Mouse (Mus musculus) left cerebral cortex, postnatal 4 days (tissue): ENCODE measurements around the gene Olfr592. TPM values are rescaled to one million over a fixed set of nuclear protein-coding genes. Genes with fewer than 3 reads are reported as not detected.
"Not testable (repeated sequence)": the region's sequence is repeated elsewhere in the genome, so short reads cannot be mapped to it uniquely, and the experiment has no call there.

Source experiments
- DNase-seq: peaks from one replicate; pipeline ENCODE4 v3.0.0-alpha.2; 2022
- intact Hi-C: fragments of 180-260 bp; cut with DNase I; formaldehyde crosslinking; loops from one replicate; pipeline ENCODE4 v1.15.1; 2025
- total RNA-seq, 2 experiments: library from RNA; stranded (reverse); gene quantifications; 2 replicates each; pipeline ENCODE4 v1.2.3; 2021

Olfr592 gene
- total RNA-seq, result not detected

DNA sequence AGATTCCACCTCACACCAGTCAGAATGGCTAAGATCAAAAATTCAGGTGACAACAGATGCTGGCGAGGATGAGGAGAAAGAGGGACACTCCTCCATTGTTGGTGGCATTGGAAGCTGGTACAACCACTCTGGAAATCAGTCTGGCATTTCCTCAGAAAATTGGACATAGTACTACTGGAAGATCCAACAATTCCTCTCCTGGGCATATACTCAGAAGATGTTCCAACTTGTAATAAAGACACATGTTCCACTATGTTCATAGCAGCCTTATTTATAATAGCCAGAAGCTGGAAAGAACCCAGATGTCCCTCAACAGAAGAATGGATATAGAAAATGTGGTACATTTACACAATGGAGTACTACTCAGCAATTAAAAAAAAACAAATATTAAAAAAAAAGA, at the start of gene Olfr592:
Gene Olfr592 (plus strand): TSS at position 301 of the 400 bp plus-strand sequence.
- DNase-seq, result not testable (repeated sequence)
- intact Hi-C loops, result loop anchor here (10.0 kb wide), 1 partner anchor 990 kb away; no protein-coding TSS in a partner anchor

DNA sequence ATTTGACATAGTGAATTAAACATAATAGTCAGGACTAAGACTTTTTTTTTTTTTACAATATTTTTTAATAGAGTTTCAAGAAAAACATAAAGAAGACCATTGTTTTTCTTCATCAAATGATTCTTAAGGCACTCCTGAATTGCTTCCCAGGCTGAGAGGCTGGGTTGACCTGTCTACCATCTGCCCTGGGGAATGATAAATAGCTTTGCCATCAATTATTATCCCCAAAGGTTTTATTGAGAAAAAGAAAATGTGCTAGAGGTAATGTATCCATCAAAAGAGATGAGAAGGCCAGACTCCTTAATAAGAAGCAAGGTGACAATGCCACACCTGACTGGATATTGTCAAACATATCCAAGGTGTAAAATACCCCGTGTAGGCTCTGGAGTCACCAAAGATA, 44.0 kb upstream of the Olfr592 start, which contains the start of gene Olfr588-ps1:
Gene Olfr588-ps1 (plus strand): TSS at position 301 of the 400 bp plus-strand sequence.
- no peak for DNase-seq
- intact Hi-C loops, result no loop called here

DNA sequence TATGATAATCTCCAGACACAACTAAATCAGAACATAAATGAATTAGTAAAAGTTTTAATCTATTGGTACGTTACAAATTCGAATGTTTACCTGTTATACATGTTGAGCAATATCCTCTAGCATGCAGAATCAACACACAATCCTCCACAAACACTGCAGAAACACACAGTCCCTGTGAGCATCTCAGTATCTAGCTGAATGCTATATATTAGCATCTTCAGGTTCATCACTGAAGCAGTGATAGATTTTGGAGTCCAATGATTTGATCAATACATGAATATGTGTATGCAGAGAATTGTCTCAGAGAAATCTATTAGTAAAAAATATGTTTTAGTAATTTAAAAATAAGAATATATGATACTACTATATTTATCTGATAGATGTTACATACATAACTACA, 28.3 kb upstream of the Olfr592 start, which contains the start of gene Olfr589:
Gene Olfr589 (minus strand): TSS at position 101 of the 400 bp plus-strand sequence.
- DNase-seq, result no peak
- intact Hi-C loops, result no loop called here

DNA sequence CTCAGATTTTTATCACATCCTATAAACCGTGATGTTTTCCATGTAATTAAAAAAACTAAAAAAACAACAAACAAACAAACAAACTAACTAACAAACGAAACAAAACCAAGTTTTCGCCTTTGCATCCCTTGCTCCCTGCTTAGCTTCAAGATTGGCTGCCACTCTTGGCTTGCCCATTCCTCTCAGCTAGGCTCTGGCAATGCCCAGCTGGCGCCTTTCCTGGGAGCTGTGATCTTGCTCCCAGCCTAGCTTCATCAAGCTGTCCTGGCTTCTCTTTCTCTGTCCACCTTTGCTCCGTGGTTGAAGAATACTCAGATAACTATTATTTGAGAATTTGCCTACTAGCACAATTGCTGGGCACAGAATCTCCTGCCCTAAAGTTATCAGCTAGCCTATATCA, 14.9 kb upstream of the Olfr592 start:
- DNase-seq, result peak; percentile 10
- intact Hi-C loops, result no loop called here

DNA sequence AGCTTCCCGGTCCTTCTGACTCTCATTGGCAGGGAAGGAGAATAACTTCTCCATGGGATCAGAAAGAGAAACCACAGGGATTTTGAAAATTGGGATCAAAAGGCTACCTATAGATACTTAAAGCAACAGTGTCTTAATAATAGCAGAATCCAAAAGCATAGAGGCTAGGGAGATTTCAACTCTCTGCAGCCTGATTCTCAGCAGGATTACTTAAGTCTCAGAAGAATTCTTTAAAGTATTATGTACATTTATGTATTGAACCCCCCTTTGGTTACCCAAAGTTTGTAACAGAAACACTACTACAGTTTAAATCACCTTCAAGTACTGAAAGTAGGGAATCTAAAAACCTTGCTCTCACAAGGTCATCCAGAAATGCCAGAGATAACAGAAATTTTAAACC, 6.4 kb upstream of the Olfr592 start, which contains the start of gene Olfr591:
Gene Olfr591 (minus strand): TSS at position 101 of the 400 bp plus-strand sequence.
- DNase-seq, result no peak
- intact Hi-C loops, result no loop called here

DNA sequence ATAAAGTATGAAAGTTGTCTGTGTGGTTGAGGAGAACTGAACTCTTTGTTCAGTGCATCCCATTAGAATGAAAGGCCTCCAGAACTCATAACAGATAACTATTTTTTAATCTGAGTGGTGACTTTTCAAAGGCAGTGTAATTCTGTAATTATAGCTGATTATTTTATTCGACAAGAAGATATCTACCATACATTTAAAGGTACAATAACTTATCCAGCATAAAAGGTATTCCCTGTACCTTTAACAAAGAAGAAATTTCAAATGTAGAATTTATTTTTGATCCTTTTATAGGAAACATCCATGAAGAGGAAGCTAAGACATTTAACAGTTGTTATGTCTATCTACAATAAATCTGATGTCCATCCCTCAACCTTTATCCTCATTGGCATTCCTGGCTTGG, 27.0 kb downstream of the Olfr592 start, which contains the start of gene Olfr593:
Gene Olfr593 (plus strand): TSS at position 301 of the 400 bp plus-strand sequence.
- no peak for DNase-seq
- intact Hi-C loops, result no loop called here

DNA sequence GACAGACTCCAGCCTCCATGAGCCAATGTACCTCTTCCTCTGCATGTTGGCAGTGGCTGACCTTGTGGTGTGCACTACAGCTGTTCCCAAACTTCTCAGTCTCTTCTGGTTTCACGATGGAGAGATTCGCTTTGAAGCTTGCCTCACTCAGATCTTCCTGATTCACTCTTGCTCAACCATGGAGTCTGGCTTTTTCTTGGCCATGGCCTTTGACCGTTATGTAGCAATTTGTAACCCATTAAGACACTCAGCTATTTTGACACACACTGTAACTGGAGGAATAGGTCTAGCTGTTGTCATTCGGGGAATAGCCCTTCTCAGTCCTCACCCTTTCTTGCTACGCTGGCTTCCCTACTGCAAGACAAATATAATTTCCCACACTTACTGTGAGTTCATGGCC, 27.4 kb downstream of the Olfr592 start:
- intact Hi-C loops, DNase-seq: not testable (repeated sequence)

DNA sequence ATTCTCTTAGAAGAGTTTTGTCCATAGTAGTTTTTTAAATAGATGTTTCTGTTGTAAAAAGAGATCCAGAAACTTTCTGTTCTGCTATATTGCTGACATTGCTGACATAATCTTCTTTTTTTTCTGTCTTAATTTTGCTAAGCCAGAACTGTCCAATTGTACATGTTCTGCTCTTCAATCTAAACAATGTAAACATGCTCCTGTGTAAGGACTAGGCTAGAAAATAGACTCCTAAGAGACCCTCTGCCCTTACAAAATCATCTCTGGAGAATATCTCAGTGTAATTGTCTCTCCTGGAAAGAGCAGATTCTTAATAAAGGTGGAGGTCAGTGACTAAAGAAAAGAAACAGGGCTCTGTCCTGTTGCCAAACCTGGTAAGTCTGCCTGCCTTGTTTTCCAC, 32.1 kb downstream of the Olfr592 start, which contains the start of gene Olfr594:
Gene Olfr594 (plus strand): TSS at position 301 of the 400 bp plus-strand sequence.
- no peak for DNase-seq
- intact Hi-C loops, result no loop called here

Other genes with a start within 250 kb of the Olfr592 start
- gene Olfr573-ps1, start 242.2 kb upstream of the Olfr592 start, total RNA-seq, result not detected
- gene Olfr574, start 236.3 kb upstream of the Olfr592 start, total RNA-seq, result not detected
- not detected for gene Olfr575, start 226.0 kb upstream of the Olfr592 start, total RNA-seq
- not detected for gene Olfr576, start 222.1 kb upstream of the Olfr592 start, total RNA-seq
- gene Olfr577, start 208.9 kb upstream of the Olfr592 start, total RNA-seq, result not detected
- not detected for gene Olfr578, start 195.5 kb upstream of the Olfr592 start, total RNA-seq
- not detected for gene Olfr582, start 146.8 kb upstream of the Olfr592 start, total RNA-seq
- not detected for gene Olfr583, start 133.5 kb upstream of the Olfr592 start, total RNA-seq
- not detected for gene Olfr584, start 102.9 kb upstream of the Olfr592 start, total RNA-seq
- gene Olfr585, start 87.1 kb upstream of the Olfr592 start, total RNA-seq, result not detected
- gene Olfr586, start 59.2 kb upstream of the Olfr592 start, total RNA-seq, result not detected
- not detected for gene Olfr588-ps1, start 43.9 kb upstream of the Olfr592 start, total RNA-seq
- gene Olfr589, start 28.4 kb upstream of the Olfr592 start, total RNA-seq, result not detected
- not detected for gene Olfr591, start 6.5 kb upstream of the Olfr592 start, total RNA-seq
- gene Olfr593, start 27.1 kb downstream of the Olfr592 start, total RNA-seq, result not detected
- gene Olfr594, start 32.2 kb downstream of the Olfr592 start, total RNA-seq, result not detected
- gene Usp17ld, start 67.7 kb downstream of the Olfr592 start, total RNA-seq, result not detected
- gene Olfr596, start 120.8 kb downstream of the Olfr592 start, total RNA-seq, result not detected
- gene Olfr597, start 131.5 kb downstream of the Olfr592 start, total RNA-seq, result not detected
- gene Olfr598, start 138.8 kb downstream of the Olfr592 start, total RNA-seq, result not detected
- not detected for gene Olfr599, start 151.1 kb downstream of the Olfr592 start, total RNA-seq
- not detected for gene Olfr600, start 164.9 kb downstream of the Olfr592 start, total RNA-seq
- not detected for gene Olfr601, start 177.9 kb downstream of the Olfr592 start, total RNA-seq
- gene Olfr603, start 201.4 kb downstream of the Olfr592 start, total RNA-seq, result not detected
- not detected for gene Usp17lc, start 230.3 kb downstream of the Olfr592 start, total RNA-seq